Mouse (Mus musculus) right cerebral cortex, adult 18-20 months (tissue): Measurements from ENCODE around the gene Hexdc.

Experiments used
- DNase-seq: peaks from one replicate; pipeline ENCODE4 v3.0.0; 2022; ENCODE audit warnings: mixed read lengths

Gene Hexdc

GRCm38 (mm10) chr11:121204161-121205006 lies at the start of gene Hexdc, which contains the start of gene Ogfod3:
Gene Hexdc (plus strand): TSS chr11:121204433.
Gene Ogfod3 (minus strand): TSS chr11:121204711.
- peak; percentile 95 for DNase-seq

GRCm38 (mm10) chr11:121156411-121156891 lies 47.8 kb upstream of the Hexdc start:
- DNase-seq: no peak

DNA sequence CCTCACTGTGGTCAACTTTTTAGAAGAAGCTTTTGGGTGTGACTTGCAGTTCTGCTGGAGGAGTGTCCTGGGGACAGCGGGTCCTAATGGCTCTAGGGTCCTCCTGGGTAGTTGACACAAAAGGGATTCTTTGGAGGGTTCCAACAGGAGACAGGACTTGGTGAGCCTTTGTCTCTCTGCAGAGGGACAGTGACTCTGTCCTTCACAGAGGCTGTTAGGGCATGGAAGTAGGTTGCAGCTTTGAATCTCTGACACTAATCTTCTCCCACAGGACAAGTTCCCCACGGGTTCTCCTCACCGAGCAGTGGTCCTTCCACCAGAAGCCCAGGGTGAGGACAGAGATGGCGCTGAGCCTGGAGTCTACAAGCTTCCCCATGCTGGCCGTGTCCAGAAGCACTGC lies 44.3 kb upstream of the Hexdc start, which contains the start of gene Uts2r:
Uts2r (plus strand) TSS at position 301 of the 400 bp plus-strand sequence.
- no peak for DNase-seq

DNA sequence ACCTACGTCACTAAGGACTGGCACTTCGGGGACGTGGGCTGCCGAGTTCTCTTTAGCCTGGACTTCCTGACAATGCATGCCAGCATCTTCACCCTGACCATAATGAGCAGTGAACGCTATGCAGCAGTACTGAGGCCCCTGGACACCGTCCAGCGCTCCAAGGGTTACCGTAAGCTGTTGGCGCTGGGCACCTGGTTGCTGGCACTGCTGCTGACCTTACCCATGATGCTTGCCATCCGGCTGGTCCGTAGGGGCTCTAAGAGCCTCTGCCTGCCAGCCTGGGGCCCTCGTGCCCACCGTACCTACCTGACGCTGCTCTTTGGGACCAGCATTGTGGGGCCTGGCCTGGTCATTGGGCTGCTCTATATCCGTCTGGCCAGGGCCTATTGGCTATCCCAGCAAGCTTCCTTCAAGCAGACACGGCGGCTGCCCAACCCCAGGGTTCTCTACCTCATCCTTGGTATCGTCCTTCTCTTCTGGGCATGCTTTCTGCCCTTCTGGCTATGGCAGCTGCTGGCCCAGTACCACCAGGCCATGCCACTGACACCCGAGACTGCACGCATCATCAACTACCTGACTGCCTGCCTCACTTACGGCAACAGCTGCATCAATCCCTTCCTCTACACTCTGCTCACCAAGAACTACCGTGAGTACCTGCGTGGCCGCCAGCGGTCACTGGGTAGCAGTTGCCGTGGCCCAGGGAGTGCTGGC lies 43.4 kb upstream of the Hexdc start:
- no peak for DNase-seq

DNA sequence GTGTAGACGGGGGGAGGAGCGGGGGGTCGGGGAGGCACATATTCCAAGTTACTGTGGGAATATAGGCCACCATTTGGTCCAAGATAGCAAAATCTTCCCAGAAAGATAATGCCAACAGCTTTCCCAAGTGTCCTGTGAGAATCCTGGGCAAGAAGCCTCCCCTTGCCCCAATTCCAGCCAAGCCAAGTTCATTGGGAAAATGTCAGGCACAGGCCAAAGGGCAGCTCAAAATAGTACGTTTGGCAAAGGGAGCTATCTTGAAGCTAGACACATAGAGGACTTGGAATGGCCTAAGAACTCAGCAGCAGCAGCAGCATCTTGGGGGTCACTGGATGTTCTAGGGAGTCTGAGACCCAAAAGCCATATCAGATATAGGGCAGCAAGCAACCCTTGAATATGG lies 40.5 kb upstream of the Hexdc start:
- no peak for DNase-seq

GRCm38 (mm10) chr11:121173203-121173602 lies 31.0 kb upstream of the Hexdc start:
- DNase-seq: no peak

GRCm38 (mm10) chr11:121174234-121174633 lies 30.0 kb upstream of the Hexdc start:
- DNase-seq: no peak

DNA sequence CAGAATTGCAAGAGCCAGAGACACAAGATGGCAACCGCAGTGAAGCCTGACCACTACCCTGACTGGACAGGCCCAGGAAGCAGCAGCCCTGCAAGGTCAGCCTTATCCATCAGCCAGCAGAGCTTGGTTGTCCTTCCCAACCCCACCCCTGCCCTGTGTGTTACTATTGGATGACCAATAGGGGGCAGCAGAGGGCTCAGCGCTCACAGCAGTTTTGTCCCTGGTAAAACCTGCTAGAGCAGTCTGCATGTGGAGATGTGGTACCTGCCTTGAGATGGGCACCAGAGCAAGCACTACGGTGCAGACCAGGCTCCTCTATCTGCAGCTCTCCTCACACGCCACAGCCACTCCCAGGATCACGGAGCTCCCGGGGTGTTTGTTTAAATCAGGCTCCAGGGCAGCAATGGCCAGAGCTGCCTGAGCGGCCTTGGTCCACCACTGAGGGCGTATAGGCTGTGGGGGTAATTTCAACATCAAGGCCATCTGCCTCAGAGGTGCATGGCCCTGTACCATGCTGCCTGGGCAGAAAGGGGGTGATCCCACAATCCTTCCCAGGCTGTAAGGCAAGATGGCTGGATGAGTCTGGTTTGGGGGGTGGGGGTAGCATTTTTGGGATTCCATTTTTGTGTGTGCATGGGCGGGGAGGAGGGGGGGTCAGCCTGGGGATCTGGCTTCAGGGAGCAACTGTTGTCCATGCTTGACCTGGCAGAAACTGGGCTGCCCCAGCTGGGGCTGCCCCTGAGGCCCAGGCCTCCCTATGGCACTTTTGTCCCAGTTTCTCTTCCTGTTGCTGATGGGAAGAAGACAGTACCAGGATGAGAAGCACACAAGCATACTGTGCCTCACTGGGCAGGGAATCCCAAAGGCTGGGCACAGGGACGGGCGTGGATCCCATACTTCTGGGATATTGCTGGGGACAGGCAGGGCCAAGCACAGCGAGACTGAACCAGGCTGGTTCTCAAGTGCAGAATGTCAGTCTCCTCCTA lies 27.7 kb upstream of the Hexdc start:
- DNase-seq: peak; percentile 33

DNA sequence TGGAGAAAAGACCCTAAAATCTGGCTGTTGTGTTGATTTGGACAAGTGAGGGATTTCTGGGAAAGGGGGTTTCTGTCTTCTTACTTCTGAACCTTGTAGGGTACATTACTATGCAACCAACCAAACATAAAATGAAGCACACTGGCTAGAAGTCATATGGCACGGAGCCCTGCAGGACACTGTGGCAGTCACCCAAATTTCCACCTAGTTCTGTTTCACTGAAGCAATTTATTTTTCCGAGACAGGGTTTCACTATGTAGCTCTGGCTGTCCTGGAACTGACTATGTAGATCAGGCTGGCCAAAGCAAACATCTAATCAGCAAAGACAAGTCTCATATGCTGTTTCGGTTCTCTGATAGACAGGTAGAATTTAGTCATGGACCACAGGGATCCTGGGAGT lies 14.6 kb upstream of the Hexdc start:
- DNase-seq: no peak

GRCm38 (mm10) chr11:121192742-121193141 lies 11.5 kb upstream of the Hexdc start:
- DNase-seq: no peak

DNA sequence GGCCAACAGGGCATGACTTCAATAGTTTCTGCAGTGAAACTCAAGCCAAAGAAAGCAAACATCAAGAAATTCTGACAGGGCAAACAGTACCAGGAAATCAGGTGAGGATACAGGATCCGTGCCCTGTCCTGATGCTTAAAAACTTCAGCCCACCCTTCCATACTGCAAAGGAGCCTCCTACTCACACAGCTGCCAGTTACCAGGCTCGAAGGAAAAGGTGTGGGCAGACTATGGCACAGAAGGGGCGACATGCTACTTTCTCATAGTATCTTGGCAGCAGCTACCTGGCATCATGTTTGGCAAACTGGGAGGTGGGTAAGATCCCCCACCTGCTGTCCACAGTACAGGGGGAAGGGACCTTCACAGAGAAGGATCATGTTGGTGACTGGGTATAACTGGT lies 10.8 kb upstream of the Hexdc start:
- DNase-seq: peak; percentile 15

DNA sequence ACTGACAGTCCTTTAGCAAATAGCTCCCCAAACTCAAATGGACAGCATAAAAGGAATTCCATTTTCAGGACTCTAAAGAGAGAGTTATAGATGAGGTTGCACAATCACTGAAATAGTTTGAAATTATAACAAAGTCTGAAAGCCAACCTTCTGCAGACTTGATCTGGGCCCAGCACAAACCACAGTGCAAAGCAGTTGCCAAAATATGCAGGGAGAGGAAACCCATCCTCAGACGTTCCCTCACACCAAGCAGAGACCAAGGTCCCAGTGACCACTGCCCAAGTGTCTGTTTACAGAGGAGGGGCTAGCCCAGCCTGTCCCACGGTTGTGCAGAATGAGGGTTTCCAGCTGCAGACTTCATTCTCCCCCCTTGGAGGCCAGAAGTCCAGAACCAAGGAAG lies 5.6 kb upstream of the Hexdc start:
- no peak for DNase-seq

DNA sequence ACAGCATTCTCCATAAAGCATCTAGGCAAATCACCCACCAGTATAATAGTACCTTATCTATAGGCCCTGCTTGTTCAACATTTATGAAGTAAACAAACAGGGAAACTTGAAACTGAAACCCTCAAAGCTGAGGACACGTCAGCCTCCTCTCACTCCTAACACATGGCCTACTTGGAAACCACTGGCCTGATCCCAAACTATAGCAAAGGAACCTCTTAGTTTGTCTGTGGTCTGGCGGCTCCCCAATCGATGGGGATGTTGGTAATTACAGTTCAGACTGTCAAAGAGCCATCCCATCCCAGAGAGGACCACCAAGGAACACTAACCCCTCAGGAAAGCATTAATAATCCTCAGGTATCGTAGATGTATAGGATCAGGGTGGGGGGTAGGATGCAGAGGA lies 4.4 kb upstream of the Hexdc start:
- no peak for DNase-seq

GRCm38 (mm10) chr11:121200781-121201180 lies 3.5 kb upstream of the Hexdc start:
- DNase-seq: no peak

GRCm38 (mm10) chr11:121201436-121202198 lies 2.6 kb upstream of the Hexdc start:
- DNase-seq: peak; percentile 19

DNA sequence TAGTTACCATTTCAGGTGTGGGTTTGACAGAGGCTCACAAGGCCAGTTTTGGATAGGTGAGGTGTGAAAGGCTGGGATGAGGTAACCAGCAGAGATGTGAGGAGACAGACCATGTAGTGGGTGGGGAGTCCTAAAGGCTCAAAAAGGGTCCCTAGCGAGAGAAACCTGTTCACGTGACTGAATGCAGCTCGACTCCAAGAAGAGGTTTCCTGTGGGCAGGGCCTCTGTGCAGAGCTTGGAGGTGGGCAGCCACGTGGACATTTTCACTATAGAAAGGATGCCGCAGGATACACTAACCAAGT lies 423 bp upstream of the Hexdc start:
- DNase-seq: no peak

DNA sequence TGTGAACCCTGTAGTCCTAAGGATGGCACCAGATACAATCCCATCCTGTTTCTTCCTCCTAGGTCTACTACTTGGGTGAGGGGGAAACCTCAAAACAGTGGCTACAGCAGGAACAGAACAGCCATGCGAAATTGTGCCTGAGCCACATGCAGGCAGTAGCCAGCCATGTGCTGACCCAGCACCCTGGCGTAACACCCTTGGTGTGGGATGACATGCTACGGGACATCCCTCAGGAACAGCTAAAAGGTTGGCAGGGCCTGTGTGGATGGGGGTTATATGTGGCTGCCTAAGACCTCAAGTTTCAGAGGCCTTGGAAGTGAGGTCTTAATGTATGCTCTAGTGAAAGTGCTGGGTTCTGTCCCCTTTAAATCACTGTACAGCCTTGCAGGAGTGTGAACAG lies 12.6 kb downstream of the Hexdc start:
- no peak for DNase-seq

DNA sequence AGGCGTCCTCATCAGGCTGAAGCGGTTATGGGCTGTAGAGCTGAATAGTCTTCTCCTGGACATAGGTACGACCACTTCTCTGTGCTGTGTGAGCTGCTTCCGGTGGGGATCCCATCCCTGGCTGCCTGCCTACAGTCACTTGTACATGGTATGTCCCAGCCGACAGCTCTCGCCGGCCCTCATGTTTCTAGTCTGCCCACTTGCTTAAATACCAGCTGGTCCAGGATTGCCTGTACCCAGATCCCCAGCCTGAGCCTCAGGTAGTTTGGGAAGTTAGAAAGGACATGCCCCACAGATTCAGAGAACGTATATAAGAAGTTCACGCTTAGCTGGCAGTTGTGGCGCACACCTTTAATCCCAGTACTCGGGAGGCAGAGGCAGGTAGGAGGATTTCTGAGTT lies 15.5 kb downstream of the Hexdc start:
- no peak for DNase-seq

DNA sequence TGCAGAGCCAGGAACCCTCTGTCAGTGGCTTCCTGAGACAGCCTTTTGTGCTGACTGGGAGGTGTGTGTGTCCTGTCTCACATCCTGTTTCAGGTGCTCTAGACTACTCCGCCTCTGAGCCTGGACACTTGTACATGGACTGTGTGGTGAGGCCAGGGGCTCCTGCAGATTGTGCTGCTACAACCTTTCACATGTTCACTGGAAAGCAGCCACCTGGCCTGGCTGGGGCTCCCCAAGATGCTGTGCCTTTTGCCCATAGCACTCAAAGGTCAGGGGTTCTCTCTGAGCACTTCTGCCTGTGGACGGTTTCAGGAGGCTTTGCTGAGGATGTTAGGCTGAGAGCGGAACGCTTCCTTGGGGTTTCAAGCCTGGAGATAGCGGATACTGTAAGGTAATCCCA lies 16.5 kb downstream of the Hexdc start:
- no peak for DNase-seq

DNA sequence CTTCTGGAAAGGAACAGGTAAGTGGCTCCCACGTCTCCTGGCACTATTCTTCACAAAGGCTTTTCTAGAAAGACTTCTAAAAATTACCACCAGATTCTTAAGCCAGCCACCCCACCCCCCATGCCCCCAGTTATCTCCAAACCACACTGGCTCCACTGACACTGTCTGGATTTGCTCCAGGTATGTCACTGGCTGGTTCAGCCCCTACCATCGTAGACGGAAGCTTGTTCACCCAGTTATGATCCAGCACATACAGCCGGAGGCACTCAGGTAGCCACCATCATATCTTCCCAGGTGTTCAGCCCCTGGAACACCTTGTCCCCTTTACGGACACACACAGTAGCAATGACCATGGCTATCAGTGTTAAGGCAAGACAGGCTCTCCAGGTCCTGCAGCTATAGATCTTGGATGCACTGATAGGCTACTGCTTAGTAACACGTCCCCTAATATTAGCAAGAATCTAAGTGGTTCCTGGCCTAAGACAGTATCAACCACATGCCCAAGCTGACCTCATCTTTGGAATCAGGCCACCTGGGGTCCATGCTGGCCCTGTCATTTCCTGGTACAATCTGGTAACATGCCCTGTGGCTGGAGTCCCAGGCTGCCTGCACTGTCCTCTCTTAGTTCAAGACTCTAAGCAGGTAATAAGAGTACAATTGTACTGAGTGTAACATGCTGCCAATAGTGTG lies 17.2 kb downstream of the Hexdc start:
- DNase-seq: no peak
